Mouse (Mus musculus) midbrain, embryonic 16.5 days (tissue): ENCODE measurements around the gene Ice1. TPM values are rescaled to one million over a fixed set of nuclear protein-coding genes. Genes with fewer than 3 reads are reported as not detected.

Source experiments
- ATAC-seq: fragments of 200-750 bp; cut with Nextera tagmentation; 2 replicates; pipeline ENCODE4 v1.8.0; 2017; ENCODE audit warnings: moderate TSS enrichment
- H3K27ac ChIP-seq: fragments of 300-500 bp; sonication (generic); 2 replicates; pipeline ENCODE4 v1.5.1; 2014; ENCODE audit warnings: mild to moderate bottlenecking, low read length, mixed read lengths
- H3K27me3 ChIP-seq: fragments of 300-500 bp; sonication (generic); 2 replicates; pipeline ENCODE4 v1.6.1; 2014; ENCODE audit warnings: low read depth, low read length, mixed read lengths; ENCODE audit not compliant: control insufficient read depth, insufficient read depth
- H3K36me3 ChIP-seq: fragments of 300-500 bp; sonication (generic); 2 replicates; pipeline ENCODE4 v1.6.1; 2014; ENCODE audit warnings: mild to moderate bottlenecking, low read length, moderate library complexity, mixed read lengths; ENCODE audit not compliant: control insufficient read depth, insufficient read depth
- H3K4me1 ChIP-seq: fragments of 300-500 bp; sonication (generic); 2 replicates; pipeline ENCODE4 v1.6.1; 2014; ENCODE audit warnings: mild to moderate bottlenecking, low read length, mixed read lengths; ENCODE audit not compliant: control insufficient read depth, insufficient read depth
- H3K4me2 ChIP-seq: fragments of 300-500 bp; sonication (generic); 2 replicates; pipeline ENCODE4 v1.6.1; 2014; ENCODE audit warnings: mild to moderate bottlenecking, low read length, mixed read lengths
- H3K4me3 ChIP-seq: fragments of 300-500 bp; sonication (generic); 2 replicates; pipeline ENCODE4 v1.5.1; 2014; ENCODE audit warnings: low read depth, mild to moderate bottlenecking, low read length, moderate library complexity, mixed read lengths
- H3K9ac ChIP-seq: fragments of 300-500 bp; sonication (generic); 2 replicates; pipeline ENCODE4 v1.6.1; 2014; ENCODE audit warnings: low read depth, low read length, mixed read lengths
- H3K9me3 ChIP-seq: fragments of 300-500 bp; sonication (generic); replicated peaks from 2 replicates; pipeline ENCODE4 v1.6.1; 2014; ENCODE audit warnings: mild to moderate bottlenecking, low read length, mixed read lengths; ENCODE audit not compliant: control insufficient read depth, poor library complexity, severe bottlenecking
- WGBS: fragments of 180-500 bp; shearing (Covaris S2); extraction: QIAGEN DNeasy Blood & Tissue Kit; methylation state at CpG from one replicate; pipeline ENCODE4 v1.1.7; 2014; 5-methylcytosine and 5-hydroxymethylcytosine counted together
- polyA plus RNA-seq: library from polyadenylated mRNA; unstranded; fragments of >200 nt; fragmentation: Nextera tagmentation; extraction: Ambion mirVana; gene quantifications from 2 replicates; pipeline ENCODE4 v1.2.1, GENCODE M21; 2015

Gene Ice1
- polyA plus RNA-seq, 1 experiment from 2014 or later: 38.2 TPM

DNA sequence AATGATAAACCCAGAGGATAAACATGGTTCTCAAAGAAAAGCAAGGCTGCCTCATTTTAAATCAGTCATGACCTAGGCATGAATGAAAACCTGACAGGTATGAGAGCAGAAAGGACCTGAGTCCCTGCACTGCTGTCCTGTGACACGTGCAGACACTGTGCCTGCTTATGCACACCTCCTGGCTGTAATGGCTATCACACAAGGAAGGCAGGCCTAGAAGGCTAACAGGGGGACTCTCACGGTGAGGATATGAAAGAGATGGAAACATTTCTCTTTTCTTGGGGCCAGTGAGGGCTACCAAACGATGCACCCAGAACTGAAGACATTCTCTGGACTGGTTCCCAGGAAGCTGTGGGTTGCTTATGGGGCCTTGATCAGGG is 6.6 kb upstream of the Ice1 start:
- 45% methylated on average over 3 of the region's 3 CpGs for WGBS

DNA sequence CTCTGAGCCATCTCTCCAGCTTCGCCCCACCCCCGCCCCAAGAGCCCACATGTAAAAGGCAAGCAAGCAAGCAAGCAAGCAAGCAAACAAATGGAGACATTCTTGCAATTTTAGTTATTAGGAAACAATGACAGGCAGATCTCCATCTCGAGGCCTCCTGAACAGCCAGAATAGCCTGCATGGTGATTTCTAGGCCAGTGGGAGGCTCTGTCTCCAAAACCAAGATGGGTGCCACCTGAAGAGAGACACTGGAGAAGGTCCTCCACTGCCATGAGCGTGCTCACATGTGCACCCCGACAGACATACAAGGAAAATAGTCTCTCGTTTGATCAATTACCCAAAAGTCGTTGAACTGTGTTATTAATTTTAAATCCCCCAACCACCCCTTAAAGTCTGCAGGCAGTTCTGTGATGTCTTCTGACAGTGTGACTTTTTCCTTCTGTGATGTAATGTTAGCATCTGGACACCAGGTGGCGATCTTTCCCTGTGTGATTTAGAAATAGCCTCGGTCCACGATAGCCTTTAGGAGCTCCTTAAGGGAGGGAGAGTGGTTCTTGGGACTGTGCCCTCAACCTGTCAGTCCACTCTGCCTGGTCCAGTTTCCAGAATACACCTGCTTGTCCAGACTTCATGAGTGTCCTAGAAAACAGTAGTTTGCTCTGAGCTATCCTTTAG is 6.1 kb upstream of the Ice1 start:
- WGBS: 19% methylated on average over 10 of the region's 10 CpGs
- no peak overlapping the region for H3K9ac ChIP-seq
- no peak overlapping the region for H3K4me2 ChIP-seq
- H3K4me3 ChIP-seq: no peak overlapping the region
- peak; percentile 53; the same call in 1 of the 2 replicates for ATAC-seq
- no peaks in the 10 kb centered on the region for H3K9me3 ChIP-seq
- H3K27me3 ChIP-seq: peaks cover 2% of the 10 kb centered on the region; the same call in 1 of the 2 replicates
- H3K4me1 ChIP-seq: peaks cover under 1% of the 10 kb centered on the region; the same call in 1 of the 2 replicates
- H3K36me3 ChIP-seq: no peaks in the 10 kb centered on the region
- H3K27ac ChIP-seq: no peak overlapping the region

More for the DNA sequence above, 6.6 kb upstream of the Ice1 start:
- H3K27me3 ChIP-seq: peaks cover 2% of the 10 kb centered on the region; the same call in 1 of the 2 replicates
- H3K4me3 ChIP-seq: no peak overlapping the region
- no peak overlapping the region for H3K9ac ChIP-seq
- 0 out of 2 replicates have a peak, but pooled peaks have one; percentile 21 for ATAC-seq
- no peaks in the 10 kb centered on the region for H3K9me3 ChIP-seq
- H3K4me2 ChIP-seq: no peak overlapping the region
- no peaks in the 10 kb centered on the region for H3K4me1 ChIP-seq
- H3K36me3 ChIP-seq: no peaks in the 10 kb centered on the region
- H3K27ac ChIP-seq: no peak overlapping the region

GRCm38 (mm10) chr13:70641941-70642340 is 4.5 kb upstream of the Ice1 start:
- no peaks in the 10 kb centered on the region for H3K9me3 ChIP-seq
- H3K27ac ChIP-seq: no peak overlapping the region
- no peak overlapping the region for H3K4me3 ChIP-seq
- no peak for ATAC-seq
- peaks cover 3% of the 10 kb centered on the region; the same call in 1 of the 2 replicates for H3K4me1 ChIP-seq
- H3K9ac ChIP-seq: no peak overlapping the region
- no peak overlapping the region for H3K4me2 ChIP-seq
- 74% methylated on average over 4 of the region's 4 CpGs for WGBS
- no peaks in the 10 kb centered on the region for H3K36me3 ChIP-seq
- peaks cover 2% of the 10 kb centered on the region; the same call in 1 of the 2 replicates for H3K27me3 ChIP-seq

GRCm38 (mm10) chr13:70641381-70641780 is 3.9 kb upstream of the Ice1 start:
- Histone ChIP-seq H3K9ac (no peak overlapping the region), H3K9me3 (no peaks in the 10 kb centered on the region), H3K4me2 (no peak overlapping the region), H3K36me3 (no peaks in the 10 kb centered on the region), H3K4me3 (no peak overlapping the region), H3K27me3 (peaks cover 2% of the 10 kb centered on the region; the same call in 1 of the 2 replicates), H3K27ac (no peak overlapping the region), H3K4me1 (peaks cover 7% of the 10 kb centered on the region)
- no peak for ATAC-seq
- 91% methylated on average over 5 of the region's 5 CpGs for WGBS

DNA sequence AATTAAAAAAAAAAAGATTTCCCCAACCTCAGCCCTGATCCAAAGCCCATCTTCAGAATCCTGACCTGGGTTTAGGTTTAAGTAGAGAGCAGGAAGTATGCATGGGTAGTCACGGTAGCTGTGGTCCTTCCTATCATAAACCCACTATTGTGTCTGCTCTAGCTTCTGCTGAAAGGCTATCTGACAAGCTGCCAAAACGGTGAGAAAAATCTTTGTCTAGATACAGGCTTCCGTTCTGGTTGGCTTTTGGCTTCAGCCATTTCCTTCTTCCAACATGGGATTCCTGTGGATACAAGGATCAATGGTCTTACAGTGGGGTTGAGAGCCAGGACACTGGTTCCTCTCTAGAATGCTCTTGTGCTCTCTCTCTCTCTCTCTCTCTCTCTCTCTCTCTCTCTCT is 2.2 kb upstream of the Ice1 start:
- peaks cover 24% of the 10 kb centered on the region for H3K4me1 ChIP-seq
- H3K36me3 ChIP-seq: no peaks in the 10 kb centered on the region
- no peak overlapping the region for H3K9ac ChIP-seq
- H3K4me2 ChIP-seq: no peak overlapping the region
- H3K4me3 ChIP-seq: no peak overlapping the region
- peaks cover 2% of the 10 kb centered on the region; the same call in 1 of the 2 replicates for H3K27me3 ChIP-seq
- H3K9me3 ChIP-seq: no peaks in the 10 kb centered on the region
- ATAC-seq: no peak
- H3K27ac ChIP-seq: no peak overlapping the region
- WGBS: 87% methylated on average over 3 of the region's 3 CpGs

DNA sequence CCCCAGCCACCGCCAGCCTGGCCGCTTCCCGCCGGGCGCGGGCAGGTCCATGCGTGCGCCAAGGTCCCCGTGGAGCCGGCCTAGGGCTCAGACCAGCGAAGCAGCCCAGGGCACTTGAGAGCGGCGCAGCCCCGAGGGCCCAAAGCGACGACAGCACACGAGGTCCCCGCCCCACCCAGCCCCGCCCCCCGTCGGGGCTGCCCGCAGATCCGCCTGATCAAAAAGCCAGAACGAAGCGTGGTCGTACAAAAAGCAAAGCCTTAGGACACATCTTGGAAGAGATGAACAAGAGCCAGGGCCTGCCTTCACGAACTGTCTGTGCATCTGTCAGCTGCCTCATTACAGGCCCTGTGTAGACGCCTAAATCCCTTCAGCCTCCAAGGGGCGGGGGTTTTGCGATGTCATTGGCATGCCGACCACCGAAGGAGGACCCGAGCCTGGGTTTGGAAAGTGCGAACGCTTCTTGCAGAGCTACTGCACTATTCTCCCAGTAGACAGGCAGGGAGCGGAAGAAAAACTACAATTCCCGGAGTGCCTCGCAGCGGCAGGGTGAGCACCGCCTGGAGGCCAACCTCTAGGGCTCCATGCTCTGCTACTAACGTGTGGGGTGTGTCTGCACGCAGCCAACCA is 343 bp upstream of the Ice1 start:
- ATAC-seq: peak; percentile 96
- Histone ChIP-seq H3K27me3 (peaks cover 2% of the 10 kb centered on the region; the same call in 1 of the 2 replicates), H3K36me3 (no peaks in the 10 kb centered on the region), H3K9me3 (no peaks in the 10 kb centered on the region), H3K4me1 (peaks cover 26% of the 10 kb centered on the region), H3K9ac (peak overlapping the region; percentile 92), H3K4me3 (peak overlapping the region; percentile 91), H3K4me2 (peak overlapping the region; percentile 83), H3K27ac (peak overlapping the region; percentile 93)
- WGBS: under 1% methylated on average over 42 of the region's 42 CpGs

GRCm38 (mm10) chr13:70636706-70637105 is 728 bp downstream of the Ice1 start:
- Histone ChIP-seq H3K4me1 (peaks cover 26% of the 10 kb centered on the region), H3K4me2 (peak overlapping the region; percentile 83), H3K9me3 (no peaks in the 10 kb centered on the region), H3K27ac (peak overlapping the region; percentile 93), H3K36me3 (no peaks in the 10 kb centered on the region), H3K4me3 (peak overlapping the region; percentile 91), H3K9ac (peak overlapping the region; percentile 92), H3K27me3 (peaks cover 2% of the 10 kb centered on the region; the same call in 1 of the 2 replicates)
- no peak for ATAC-seq
- WGBS: 27% methylated on average over 10 of the region's 10 CpGs

- Histone ChIP-seq H3K4me2 (peak overlapping the region; percentile 83), H3K9ac (no peak overlapping the region), H3K27me3 (no peaks in the 10 kb centered on the region), H3K36me3 (no peaks in the 10 kb centered on the region), H3K9me3 (no peaks in the 10 kb centered on the region), H3K27ac (no peak overlapping the region), H3K4me1 (peaks cover 26% of the 10 kb centered on the region), H3K4me3 (no peak overlapping the region)
- no peak for ATAC-seq
- WGBS: 64% methylated on average over 2 of the region's 2 CpGs
These were observed 1.8 kb downstream of the Ice1 start for GRCm38 (mm10) chr13:70635591-70635990.

DNA sequence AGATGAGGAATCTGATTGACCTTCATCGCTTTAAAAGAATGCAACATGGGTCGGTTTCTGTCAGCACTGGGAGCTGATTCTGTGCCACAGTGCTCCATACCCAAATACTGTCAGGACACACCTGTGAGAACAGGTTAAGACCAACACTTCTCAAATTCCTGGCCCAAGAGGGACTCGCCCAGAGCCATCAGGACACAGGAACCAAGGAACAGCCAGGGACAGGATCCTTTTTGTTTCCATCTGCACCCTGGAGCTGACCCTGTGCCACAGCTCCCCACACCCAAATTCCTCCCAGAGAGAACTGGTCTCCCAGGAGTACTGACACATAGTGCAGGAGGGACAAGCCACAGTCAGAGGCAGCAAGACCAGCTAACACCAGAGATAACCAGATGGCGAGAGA is 11.0 kb downstream of the Ice1 start:
- Histone ChIP-seq H3K27me3 (no peaks in the 10 kb centered on the region), H3K4me2 (no peak overlapping the region), H3K4me3 (no peak overlapping the region), H3K36me3 (no peaks in the 10 kb centered on the region), H3K9me3 (no peaks in the 10 kb centered on the region), H3K9ac (no peak overlapping the region), H3K4me1 (no peaks in the 10 kb centered on the region), H3K27ac (no peak overlapping the region)
- no peak for ATAC-seq
- 86% methylated on average over 4 of the region's 4 CpGs for WGBS
